Mouse (Mus musculus) limb, embryonic 14.5 days (tissue): ENCODE measurements at regions not wholly inside any gene's neighbourhood (a gene's known extent, or its start where the extent isn't known, plus 50 kb on each side); places are given as distances from the start of the nearest gene placed in this dataset.

Experiments
- ATAC-seq: fragments of 200-750 bp; cut with Nextera tagmentation; 2 replicates; pipeline ENCODE4 v1.8.0; 2017; ENCODE audit warnings: low read depth, moderate number of reproducible peaks, moderate TSS enrichment; ENCODE audit not compliant: low FRiP score
- DNase-seq: peaks from one replicate; pipeline ENCODE4 v3.0.0-alpha.2; 2015; ENCODE audit warnings: low spot score
- H3K27ac ChIP-seq: fragments of 300-500 bp; sonication (generic); replicated peaks from 2 replicates; pipeline ENCODE4 v1.5.1; 2014; ENCODE audit warnings: low read depth, mild to moderate bottlenecking, low read length, moderate library complexity, mixed read lengths
- H3K27me3 ChIP-seq: fragments of 300-500 bp; sonication (generic); 2 replicates; pipeline ENCODE4 v1.6.1; 2014; ENCODE audit warnings: low read length, mixed read lengths; ENCODE audit not compliant: control insufficient read depth, insufficient read depth
- H3K36me3 ChIP-seq: fragments of 300-500 bp; sonication (generic); 2 replicates; pipeline ENCODE4 v1.6.1; 2014; ENCODE audit warnings: mild to moderate bottlenecking, low read length, moderate library complexity, mixed read lengths; ENCODE audit not compliant: control insufficient read depth, insufficient read depth
- H3K4me1 ChIP-seq: fragments of 300-500 bp; sonication (generic); 2 replicates; pipeline ENCODE4 v1.6.1; 2014; ENCODE audit warnings: antibody characterized with exemption, low read length, mixed read lengths; ENCODE audit not compliant: control insufficient read depth, insufficient read depth
- H3K4me2 ChIP-seq: fragments of 300-500 bp; sonication (generic); replicated peaks from 2 replicates; pipeline ENCODE4 v1.6.1; 2014; ENCODE audit warnings: low read depth, mild to moderate bottlenecking, low read length, moderate library complexity; ENCODE audit not compliant: severe bottlenecking
- H3K4me3 ChIP-seq: fragments of 300-500 bp; sonication (generic); replicated peaks from 2 replicates; pipeline ENCODE4 v1.5.1; 2014; ENCODE audit warnings: low read length
- H3K9ac ChIP-seq: fragments of 300-500 bp; sonication (generic); 2 replicates; pipeline ENCODE4 v1.6.1; 2014; ENCODE audit warnings: mild to moderate bottlenecking, low read depth, low read length, moderate library complexity; ENCODE audit not compliant: severe bottlenecking
- H3K9me3 ChIP-seq: fragments of 300-500 bp; sonication (generic); 2 replicates; pipeline ENCODE4 v1.6.1; 2016; ENCODE audit warnings: low read length; ENCODE audit not compliant: control insufficient read depth
- POLR2A ChIP-seq: fragments of 200-500 bp; IDR thresholded peaks from 2 replicates; pipeline ENCODE4 v1.8.0; 2012; ENCODE audit warnings: inconsistent platforms, mild to moderate bottlenecking, moderate library complexity, borderline replicate concordance; ENCODE audit not compliant: insufficient read depth, insufficient read length; ENCODE audit errors: extremely low read depth
- WGBS: fragments of 180-500 bp; shearing (Covaris S2); extraction: QIAGEN DNeasy Blood & Tissue Kit; methylation state at CpG from one replicate; pipeline ENCODE4 v1.1.7; 2014; 5-methylcytosine and 5-hydroxymethylcytosine counted together

DNA sequence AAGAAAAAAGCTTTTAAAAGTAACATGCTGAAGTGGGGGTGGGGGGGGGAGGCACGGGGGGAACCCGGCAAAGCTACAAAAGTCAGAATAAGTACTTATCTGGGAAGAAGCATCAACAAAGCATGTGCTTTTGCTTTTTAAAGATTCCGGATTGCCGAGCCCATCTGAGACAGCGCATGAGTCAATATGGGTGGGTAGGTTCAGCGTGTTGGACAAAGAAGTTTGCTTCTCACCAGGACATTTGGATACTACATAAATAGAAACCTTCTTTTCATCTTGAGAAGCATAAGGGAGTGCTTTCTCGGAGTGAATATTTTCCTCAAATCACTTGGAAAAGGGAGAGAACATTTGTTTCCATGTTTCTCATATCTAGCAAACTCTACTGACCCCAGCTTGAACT, 414.1 kb downstream of the Klf5 start:
- Histone ChIP-seq H3K4me1 (peaks cover 13% of the 10 kb centered on the region), H3K27me3 (no peaks in the 10 kb centered on the region), H3K4me3 (no peak overlapping the region), H3K4me2 (no peak overlapping the region), H3K36me3 (no peaks in the 10 kb centered on the region), H3K27ac (0 out of 2 replicates have a peak overlapping the region, but pooled peaks have one; percentile 13), H3K9ac (no peak overlapping the region), H3K9me3 (no peaks in the 10 kb centered on the region)
- WGBS = 60% methylated on average over 7 of the region's 7 CpGs
- TF ChIP-seq POLR2A = no peak
- ATAC-seq = no peak
- no peak for DNase-seq

- Histone ChIP-seq H3K27me3 (no peaks in the 10 kb centered on the region), H3K36me3 (no peaks in the 10 kb centered on the region), H3K4me2 (no peak overlapping the region), H3K9me3 (no peaks in the 10 kb centered on the region), H3K27ac (0 out of 2 replicates have a peak overlapping the region, but pooled peaks have one; percentile 33), H3K4me3 (no peak overlapping the region), H3K4me1 (peaks cover 13% of the 10 kb centered on the region), H3K9ac (no peak overlapping the region)
- ATAC-seq (no peak), DNase-seq (no peak)
- 75% methylated on average over 8 of the region's 8 CpGs for WGBS
- no peak for TF ChIP-seq POLR2A
Observed at GRCm38 (mm10) chr14:99713069-99713830, 414.8 kb downstream of the Klf5 start.

- no peak overlapping the region for H3K27ac ChIP-seq
- ATAC-seq = no peak
- TF ChIP-seq POLR2A = no peak
- no peak for DNase-seq
- no peak overlapping the region for H3K9ac ChIP-seq
- no peak overlapping the region for H3K4me2 ChIP-seq
- no peaks in the 10 kb centered on the region for H3K36me3 ChIP-seq
- no peak overlapping the region for H3K4me3 ChIP-seq
- no peaks in the 10 kb centered on the region for H3K4me1 ChIP-seq
- WGBS = 84% methylated on average over 7 of the region's 7 CpGs
- H3K9me3 ChIP-seq = no peaks in the 10 kb centered on the region
- no peaks in the 10 kb centered on the region for H3K27me3 ChIP-seq
Observed at GRCm38 (mm10) chr14:99733474-99734199, 435.1 kb downstream of the Klf5 start.

GRCm38 (mm10) chr14:99734200-99734567, 435.7 kb downstream of the Klf5 start:
- TF ChIP-seq POLR2A = no peak
- Histone ChIP-seq H3K4me2 (no peak overlapping the region), H3K4me1 (no peaks in the 10 kb centered on the region), H3K36me3 (no peaks in the 10 kb centered on the region), H3K27me3 (no peaks in the 10 kb centered on the region), H3K9ac (no peak overlapping the region), H3K9me3 (no peaks in the 10 kb centered on the region), H3K27ac (no peak overlapping the region), H3K4me3 (no peak overlapping the region)
- 87% methylated on average over 7 of the region's 7 CpGs for WGBS
- ATAC-seq (no peak), DNase-seq (no peak)

DNA sequence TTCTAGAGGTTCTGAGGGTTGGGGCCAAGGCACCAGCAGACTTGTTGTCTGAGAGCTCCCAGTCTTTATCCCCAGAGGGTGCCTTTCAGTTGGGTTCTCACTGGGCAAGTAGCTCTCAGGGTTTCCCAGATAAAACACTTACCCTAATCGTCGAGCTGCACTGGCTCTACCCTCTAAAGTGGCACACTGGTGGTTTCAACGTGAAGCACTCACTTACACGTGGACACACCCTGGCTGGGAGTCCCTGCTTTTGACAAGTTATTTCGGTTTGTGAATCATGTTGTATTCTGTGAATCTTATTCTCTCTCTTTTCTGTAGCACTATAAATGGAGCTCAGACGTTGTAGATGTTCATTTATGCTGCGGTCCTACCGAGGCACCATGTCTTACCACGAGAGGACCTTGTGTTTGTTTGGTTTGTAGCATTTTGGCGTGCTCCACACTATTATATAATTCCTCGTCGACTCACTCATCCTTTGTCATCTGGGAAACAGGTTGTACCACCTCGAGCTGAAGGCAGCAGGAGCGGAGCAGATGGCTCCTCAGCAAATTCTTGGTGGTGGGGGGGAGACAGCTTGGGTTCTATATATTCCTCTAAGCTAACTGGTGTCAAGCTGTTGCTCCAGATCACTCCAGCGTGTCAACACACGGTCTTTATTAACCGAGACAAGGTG, 445.3 kb downstream of the Klf5 start:
- Histone ChIP-seq H3K9ac (no peak overlapping the region), H3K4me2 (no peak overlapping the region), H3K27ac (no peak overlapping the region), H3K4me1 (no peaks in the 10 kb centered on the region), H3K36me3 (no peaks in the 10 kb centered on the region), H3K27me3 (no peaks in the 10 kb centered on the region), H3K4me3 (no peak overlapping the region), H3K9me3 (no peaks in the 10 kb centered on the region)
- 80% methylated on average over 17 of the region's 17 CpGs for WGBS
- ATAC-seq (no peak), DNase-seq (no peak)
- TF ChIP-seq POLR2A = no peak
